Mouse (Mus musculus): ENCODE measurements around the gene Efcab9. TPM values are rescaled to one million over a fixed set of nuclear protein-coding genes. Genes with fewer than 3 reads are reported as not detected.

Efcab9 gene
- polyA plus RNA-seq, 1 experiment from 2014 or later, result not detected

- no peak overlapping the region for H3K4me2 ChIP-seq
- peaks cover 9% of the 10 kb centered on the region; the same call in 1 of the 2 replicates for H3K4me1 ChIP-seq
- H3K27me3 ChIP-seq (replicated peaks), result no peaks in the 10 kb centered on the region
- WGBS, result 91% methylated on average over 4 of the region's 4 CpGs
- no peak overlapping the region for H3K4me3 ChIP-seq
- no peak for ATAC-seq (replicated peaks)
- no peak overlapping the region for H3K27ac ChIP-seq
- peaks cover 2% of the 10 kb centered on the region; the same call in 1 of the 2 replicates for H3K36me3 ChIP-seq (replicated peaks)
- H3K9me3 ChIP-seq, result no peaks in the 10 kb centered on the region
- H3K9ac ChIP-seq, result no peak overlapping the region
Observed at GRCm38 (mm10) chr11:32499931-32500330, 31.9 kb downstream of the Efcab9 start.

DNA sequence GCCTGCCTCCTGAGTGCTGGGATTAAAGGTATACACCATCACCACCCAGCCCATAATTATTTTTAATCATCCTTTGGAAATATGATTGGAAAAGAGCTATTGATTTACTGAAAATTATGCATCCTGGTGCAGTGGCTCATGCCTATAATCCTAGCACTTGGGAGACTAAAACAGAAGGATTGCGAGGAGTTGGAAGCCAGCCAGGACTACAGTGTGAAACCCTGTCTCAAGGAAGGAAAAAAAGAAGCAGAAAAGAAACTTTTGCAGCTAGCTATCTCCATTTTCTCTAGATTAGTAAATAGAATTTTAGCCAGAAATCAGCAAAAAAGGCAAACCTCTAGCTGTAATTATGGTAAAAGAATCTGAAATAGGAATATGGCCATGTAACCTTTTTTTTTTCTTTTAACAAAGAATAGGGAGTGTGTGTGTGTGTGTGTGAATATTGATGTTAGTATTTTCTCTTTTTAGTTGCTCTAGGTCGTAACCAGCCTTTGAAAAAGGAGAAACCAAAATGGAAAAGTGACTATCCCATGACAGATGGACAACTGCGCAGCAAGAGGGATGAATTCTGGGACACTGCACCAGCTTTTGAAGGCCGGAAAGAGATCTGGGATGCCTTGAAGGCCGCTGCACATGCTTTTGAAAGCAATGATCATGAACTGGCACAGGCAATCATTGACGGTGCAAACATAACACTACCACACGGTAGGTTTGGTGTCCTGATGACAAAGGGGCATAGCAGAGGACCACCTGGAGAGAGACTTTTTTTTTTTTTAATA is 32.9 kb downstream of the Efcab9 start:
- Histone ChIP-seq H3K4me2 (no peak overlapping the region), H3K27ac (no peak overlapping the region), H3K36me3 (replicated peaks) (peaks cover 2% of the 10 kb centered on the region; the same call in 1 of the 2 replicates), H3K9me3 (no peaks in the 10 kb centered on the region), H3K27me3 (replicated peaks) (no peaks in the 10 kb centered on the region), H3K9ac (no peak overlapping the region), H3K4me3 (no peak overlapping the region), H3K4me1 (peaks cover 9% of the 10 kb centered on the region; the same call in 1 of the 2 replicates)
- ATAC-seq (replicated peaks), result no peak
- 78% methylated on average over 7 of the region's 7 CpGs for WGBS

DNA sequence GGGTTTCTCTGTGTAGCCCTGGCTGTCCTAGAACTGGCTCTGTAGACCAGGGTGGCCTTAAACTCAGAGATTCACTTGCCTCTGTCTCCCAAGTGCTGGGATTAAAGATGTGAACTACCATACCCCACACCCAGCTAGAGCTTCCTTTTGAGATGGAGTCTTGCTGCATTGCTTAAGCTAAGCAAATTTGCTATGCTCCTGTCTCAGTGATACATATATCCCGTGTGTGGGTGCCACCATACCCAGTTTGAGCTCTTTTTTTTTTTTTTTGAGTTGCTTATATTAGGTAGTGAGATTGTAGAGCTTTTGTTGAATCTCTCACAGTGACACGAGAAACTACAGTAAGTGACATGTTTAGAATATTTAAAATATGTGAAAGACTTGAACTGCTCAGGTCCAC is 36.6 kb downstream of the Efcab9 start:
- 0 out of 2 replicates have a peak, but pooled peaks cover 2% of the 10 kb centered on the region for H3K36me3 ChIP-seq (replicated peaks)
- H3K27me3 ChIP-seq (replicated peaks), result no peaks in the 10 kb centered on the region
- H3K27ac ChIP-seq, result no peak overlapping the region
- ATAC-seq (replicated peaks), result no peak
- no peaks in the 10 kb centered on the region for H3K9me3 ChIP-seq
- peaks cover 9% of the 10 kb centered on the region; the same call in 1 of the 2 replicates for H3K4me1 ChIP-seq
- WGBS, result 78% methylated on average over 2 of the region's 2 CpGs
- no peak overlapping the region for H3K4me2 ChIP-seq
- H3K4me3 ChIP-seq, result no peak overlapping the region
- H3K9ac ChIP-seq, result no peak overlapping the region

DNA sequence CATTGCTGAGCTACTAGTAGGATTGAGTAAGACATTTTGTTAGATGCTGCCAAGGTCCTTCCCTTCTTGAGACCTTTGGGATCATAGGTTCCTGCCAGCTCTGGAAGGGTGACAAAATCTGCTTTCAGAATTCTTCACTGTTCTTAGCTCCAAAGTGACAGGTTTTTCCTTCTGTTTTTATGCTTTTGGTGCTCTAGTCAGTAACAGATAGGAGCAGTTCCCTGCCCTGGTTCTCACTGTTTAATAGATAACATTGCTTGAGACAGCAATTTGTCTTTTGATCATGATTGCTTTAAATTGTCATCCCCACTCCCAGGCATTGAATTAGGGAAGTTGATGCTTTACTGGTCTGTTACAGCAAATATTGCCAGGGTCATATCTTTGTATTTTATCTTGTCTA is 38.6 kb downstream of the Efcab9 start:
- H3K4me2 ChIP-seq, result no peak overlapping the region
- ATAC-seq (replicated peaks), result no peak
- H3K9me3 ChIP-seq, result no peaks in the 10 kb centered on the region
- H3K4me1 ChIP-seq, result no peaks in the 10 kb centered on the region
- H3K4me3 ChIP-seq, result no peak overlapping the region
- H3K27ac ChIP-seq, result no peak overlapping the region
- no peaks in the 10 kb centered on the region for H3K27me3 ChIP-seq (replicated peaks)
- H3K9ac ChIP-seq, result no peak overlapping the region
- no peaks in the 10 kb centered on the region for H3K36me3 ChIP-seq (replicated peaks)

GRCm38 (mm10) chr11:32491079-32491478 is 40.8 kb downstream of the Efcab9 start:
- H3K27ac ChIP-seq, result no peak overlapping the region
- no peaks in the 10 kb centered on the region for H3K9me3 ChIP-seq
- H3K4me1 ChIP-seq, result no peaks in the 10 kb centered on the region
- H3K27me3 ChIP-seq (replicated peaks), result no peaks in the 10 kb centered on the region
- no peak overlapping the region for H3K4me3 ChIP-seq
- no peaks in the 10 kb centered on the region for H3K36me3 ChIP-seq (replicated peaks)
- H3K4me2 ChIP-seq, result no peak overlapping the region
- WGBS, result 99% methylated on average over 2 of the region's 2 CpGs
- no peak overlapping the region for H3K9ac ChIP-seq
- ATAC-seq (replicated peaks), result no peak

DNA sequence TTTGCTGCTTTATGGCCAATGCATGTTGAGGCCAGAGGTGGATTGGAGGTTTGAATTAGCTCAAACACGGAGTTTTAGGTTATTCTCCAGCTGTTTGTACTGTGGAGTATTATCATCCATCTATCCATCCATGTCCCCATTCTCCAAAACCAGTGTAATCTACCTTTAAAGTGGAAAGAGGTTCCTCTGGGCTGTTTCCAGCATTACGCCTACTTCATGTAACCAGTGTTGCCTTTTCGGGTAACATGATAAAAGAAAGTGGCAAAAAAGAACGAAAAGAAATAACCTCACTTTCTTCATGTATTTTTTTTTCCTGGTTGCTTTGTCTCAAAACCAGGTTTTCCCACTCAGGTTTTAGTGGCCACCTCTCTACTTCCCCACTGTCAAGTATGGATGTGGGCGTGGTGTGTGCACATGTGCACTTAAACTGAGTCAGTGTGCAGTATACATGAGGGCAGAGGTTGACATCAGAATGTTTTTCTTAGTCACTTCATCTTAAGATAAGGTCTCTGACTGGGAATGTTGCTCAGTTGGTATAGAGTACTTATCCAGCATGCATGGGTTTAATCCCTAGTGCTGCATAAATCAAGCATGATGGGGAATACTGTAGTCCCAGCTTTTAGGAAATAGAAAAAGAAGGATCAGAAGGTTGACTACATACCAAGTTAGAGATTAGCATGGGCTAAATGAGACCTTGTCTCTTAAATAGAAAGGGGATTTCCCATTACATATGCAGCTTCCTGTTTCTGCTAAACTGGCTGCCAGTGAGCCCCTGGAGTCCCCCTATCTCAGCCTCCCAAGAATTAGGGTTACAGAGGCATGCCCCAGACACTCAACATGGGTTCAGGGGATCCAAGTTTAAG is 42.8 kb downstream of the Efcab9 start:
- H3K9ac ChIP-seq, result no peak overlapping the region
- 90% methylated on average over 5 of the region's 5 CpGs for WGBS
- no peaks in the 10 kb centered on the region for H3K4me1 ChIP-seq
- H3K36me3 ChIP-seq (replicated peaks), result no peaks in the 10 kb centered on the region
- no peak overlapping the region for H3K27ac ChIP-seq
- no peak overlapping the region for H3K4me2 ChIP-seq
- H3K9me3 ChIP-seq, result no peaks in the 10 kb centered on the region
- ATAC-seq (replicated peaks), result no peak
- H3K27me3 ChIP-seq (replicated peaks), result no peaks in the 10 kb centered on the region
- no peak overlapping the region for H3K4me3 ChIP-seq

- Histone ChIP-seq H3K4me1 (no peaks in the 10 kb centered on the region), H3K27me3 (replicated peaks) (no peaks in the 10 kb centered on the region), H3K27ac (no peak overlapping the region), H3K9ac (no peak overlapping the region), H3K9me3 (no peaks in the 10 kb centered on the region), H3K36me3 (replicated peaks) (no peaks in the 10 kb centered on the region), H3K4me2 (no peak overlapping the region), H3K4me3 (no peak overlapping the region)
- ATAC-seq (replicated peaks), result no peak
Observed at GRCm38 (mm10) chr11:32488344-32488743, 43.5 kb downstream of the Efcab9 start.

DNA sequence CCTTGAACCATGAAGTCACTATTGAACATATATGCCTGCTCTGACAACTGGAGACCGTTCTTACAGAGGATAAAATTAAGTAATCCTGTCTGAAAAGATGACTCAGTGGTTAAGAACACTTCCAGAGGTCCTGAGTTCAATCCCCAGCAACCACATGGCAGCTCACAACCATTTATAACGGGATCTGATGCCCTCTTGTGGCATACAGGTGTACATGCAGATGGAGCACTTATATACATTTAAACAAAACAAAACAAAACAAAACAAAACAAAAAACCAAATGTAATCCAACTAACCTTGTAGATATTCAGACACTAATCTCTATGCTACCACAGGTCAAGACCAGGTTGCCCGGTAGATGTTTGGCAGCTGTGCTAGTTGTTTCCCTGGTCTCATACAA is 44.4 kb downstream of the Efcab9 start:
- H3K9me3 ChIP-seq, result no peaks in the 10 kb centered on the region
- no peaks in the 10 kb centered on the region for H3K27me3 ChIP-seq (replicated peaks)
- no peaks in the 10 kb centered on the region for H3K4me1 ChIP-seq
- H3K9ac ChIP-seq, result no peak overlapping the region
- no peaks in the 10 kb centered on the region for H3K36me3 ChIP-seq (replicated peaks)
- H3K4me2 ChIP-seq, result no peak overlapping the region
- 95% methylated on average over 3 of the region's 3 CpGs for WGBS
- H3K27ac ChIP-seq, result no peak overlapping the region
- no peak overlapping the region for H3K4me3 ChIP-seq
- ATAC-seq (replicated peaks), result no peak

- WGBS, result 78% methylated on average over 3 of the region's 3 CpGs
- no peaks in the 10 kb centered on the region for H3K4me1 ChIP-seq
- ATAC-seq (replicated peaks), result no peak
Observed at GRCm38 (mm10) chr11:32486621-32487020, 45.3 kb downstream of the Efcab9 start.

DNA sequence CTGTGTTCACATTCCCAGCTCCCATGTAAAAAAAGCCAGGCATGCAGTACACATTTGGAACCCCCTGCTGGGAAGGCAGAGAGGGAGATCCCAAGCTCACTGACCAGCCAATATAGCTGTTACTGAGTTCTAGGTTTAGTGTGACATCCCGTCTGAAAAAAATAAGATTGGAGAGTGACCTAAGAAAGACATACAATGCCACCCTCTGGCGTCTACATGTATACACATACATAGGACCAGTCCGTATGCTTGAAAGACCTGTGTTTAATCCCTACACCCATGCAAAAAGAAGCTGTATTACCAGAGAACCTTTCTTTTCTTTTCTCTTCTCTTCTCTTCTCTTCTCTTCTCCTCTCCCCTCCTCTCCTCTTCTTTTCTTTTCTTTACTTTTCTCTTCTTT is 46.6 kb downstream of the Efcab9 start:
- no peaks in the 10 kb centered on the region for H3K4me1 ChIP-seq
- H3K27me3 ChIP-seq (replicated peaks), result no peaks in the 10 kb centered on the region
- H3K4me3 ChIP-seq, result no peak overlapping the region
- WGBS, result 68% methylated on average over 3 of the region's 3 CpGs
- H3K9ac ChIP-seq, result no peak overlapping the region
- no peak overlapping the region for H3K27ac ChIP-seq
- ATAC-seq (replicated peaks), result no peak
- no peaks in the 10 kb centered on the region for H3K36me3 ChIP-seq (replicated peaks)
- no peak overlapping the region for H3K4me2 ChIP-seq
- H3K9me3 ChIP-seq, result no peaks in the 10 kb centered on the region

More at GRCm38 (mm10) chr11:32486621-32487020, 45.3 kb downstream of the Efcab9 start:
- H3K27me3 ChIP-seq (replicated peaks), result no peaks in the 10 kb centered on the region
- H3K9ac ChIP-seq, result no peak overlapping the region
- no peaks in the 10 kb centered on the region for H3K36me3 ChIP-seq (replicated peaks)
- H3K4me3 ChIP-seq, result no peak overlapping the region
- H3K9me3 ChIP-seq, result no peaks in the 10 kb centered on the region
- no peak overlapping the region for H3K27ac ChIP-seq
- H3K4me2 ChIP-seq, result no peak overlapping the region

GRCm38 (mm10) chr11:32481525-32481924 is 50.4 kb downstream of the Efcab9 start:
- ATAC-seq (replicated peaks), result no peak
- no peaks in the 10 kb centered on the region for H3K4me1 ChIP-seq
- no peaks in the 10 kb centered on the region for H3K36me3 ChIP-seq (replicated peaks)
- H3K27ac ChIP-seq, result no peak overlapping the region
- H3K4me3 ChIP-seq, result no peak overlapping the region
- H3K9me3 ChIP-seq, result no peaks in the 10 kb centered on the region
- H3K27me3 ChIP-seq (replicated peaks), result no peaks in the 10 kb centered on the region
- H3K9ac ChIP-seq, result no peak overlapping the region
- WGBS, result 84% methylated on average over 2 of the region's 2 CpGs
- H3K4me2 ChIP-seq, result no peak overlapping the region

DNA sequence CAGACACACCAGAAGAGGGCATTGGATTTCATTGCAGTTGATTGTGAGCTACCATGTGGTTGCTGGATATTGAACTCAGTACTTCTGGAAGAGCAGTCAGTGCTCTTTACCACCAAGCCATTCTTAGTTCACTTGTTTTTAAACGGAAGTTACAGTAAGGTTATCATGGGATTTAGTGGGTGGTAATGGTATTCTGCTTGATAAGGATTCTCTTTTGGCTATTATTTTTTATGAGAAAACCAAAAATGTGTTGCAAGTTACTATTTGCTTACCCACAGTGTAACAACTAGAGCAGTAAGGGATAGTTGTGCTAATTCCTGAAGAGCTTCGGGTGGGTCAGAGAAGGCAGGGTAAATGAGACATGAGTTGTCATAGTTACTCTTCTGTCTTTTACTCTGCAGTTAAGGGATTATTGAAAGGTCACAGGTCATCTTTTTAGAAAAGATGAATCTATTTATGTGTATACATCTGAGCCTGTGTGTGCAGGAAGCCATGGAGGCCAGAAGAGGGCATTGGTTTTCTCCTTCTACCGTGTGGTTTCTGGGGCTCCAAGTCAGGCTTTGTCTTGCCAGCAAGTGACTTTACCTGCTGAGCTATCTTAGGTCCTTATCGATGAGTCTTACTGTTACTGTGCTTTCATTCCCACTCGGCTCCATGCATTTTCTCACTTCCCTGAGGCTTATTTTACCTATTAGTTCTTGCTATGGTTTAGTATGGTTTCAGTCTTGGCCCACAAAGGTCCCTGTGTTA is 56.2 kb downstream of the Efcab9 start:
- no peak overlapping the region for H3K9ac ChIP-seq
- H3K4me1 ChIP-seq, result no peaks in the 10 kb centered on the region
- ATAC-seq (replicated peaks), result no peak
- no peak overlapping the region for H3K27ac ChIP-seq
- 74% methylated on average over 5 of the region's 5 CpGs for WGBS
- no peak overlapping the region for H3K4me3 ChIP-seq
- H3K27me3 ChIP-seq (replicated peaks), result no peaks in the 10 kb centered on the region
- no peaks in the 10 kb centered on the region for H3K9me3 ChIP-seq
- H3K4me2 ChIP-seq, result no peak overlapping the region
- no peaks in the 10 kb centered on the region for H3K36me3 ChIP-seq (replicated peaks)

All from midbrain, embryonic 15.5 days (tissue).